Mouse (Mus musculus): ENCODE measurements at regions not wholly inside any gene's neighbourhood (a gene's known extent, or its start where the extent isn't known, plus 50 kb on each side); places are given as distances from the start of the nearest gene placed in this dataset.
"Not testable (repeated sequence)": the region's sequence is repeated elsewhere in the genome, so short reads cannot be mapped to it uniquely, and the experiment has no call there.

DNA sequence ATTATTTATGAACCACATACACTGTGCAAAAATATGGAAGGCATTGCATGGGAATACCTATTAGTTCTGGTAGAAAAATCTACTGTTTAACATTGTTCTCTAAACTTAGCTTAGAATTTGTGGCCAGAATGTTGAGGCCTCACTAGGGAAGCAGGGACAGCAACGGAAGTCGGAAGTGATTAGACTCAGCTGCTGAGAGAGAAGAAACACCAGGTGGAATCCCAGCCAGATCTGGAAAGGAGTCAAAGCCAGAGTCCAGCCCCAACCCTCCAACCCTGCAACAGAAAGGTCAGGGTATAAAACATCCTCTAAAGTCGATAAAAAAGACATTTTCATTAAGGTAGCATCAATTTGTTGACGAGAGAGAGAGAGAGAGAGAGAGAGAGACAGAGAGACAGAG is 258.9 kb downstream of the Pou4f1 start:
- DNase-seq (ENCODE audit: extremely low spot score, low spot score), result no peak

DNA sequence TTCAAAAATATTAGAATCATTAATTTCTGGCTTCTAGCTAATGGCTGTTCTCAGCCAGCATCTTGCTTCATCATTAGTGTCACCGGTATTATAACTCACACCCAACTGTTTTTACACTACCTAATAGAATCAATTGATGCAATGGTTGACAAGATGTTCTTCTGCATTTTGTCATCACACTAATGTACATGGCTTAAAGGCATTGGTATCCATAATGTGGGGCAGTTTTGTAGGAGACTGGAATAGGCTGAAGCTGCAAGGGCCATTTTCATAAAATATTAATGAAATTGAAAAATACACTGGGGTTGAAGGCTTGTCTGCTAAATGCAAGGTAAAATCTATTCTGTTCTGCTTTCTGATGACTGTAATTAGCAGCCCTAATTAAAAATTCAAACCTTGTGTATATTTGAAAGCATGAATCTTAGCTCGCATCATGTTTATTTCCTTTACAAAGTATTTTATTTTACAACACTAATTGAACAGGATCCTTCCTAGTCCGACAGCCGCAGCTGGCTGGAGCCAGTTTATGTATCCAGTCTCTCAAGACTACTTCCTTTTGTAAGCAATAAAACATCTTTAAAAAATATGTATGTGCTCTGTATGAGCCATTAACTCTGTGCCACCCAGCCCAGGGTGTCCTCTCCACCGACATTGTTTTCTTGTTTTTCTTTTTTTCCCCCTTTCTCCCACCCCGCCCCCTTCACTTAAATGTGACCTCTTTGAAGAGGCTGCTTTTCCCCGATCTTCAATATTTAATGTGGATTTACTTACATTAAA is 259.6 kb downstream of the Pou4f1 start:
- no peak for DNase-seq (ENCODE audit: extremely low spot score, low spot score)

DNA sequence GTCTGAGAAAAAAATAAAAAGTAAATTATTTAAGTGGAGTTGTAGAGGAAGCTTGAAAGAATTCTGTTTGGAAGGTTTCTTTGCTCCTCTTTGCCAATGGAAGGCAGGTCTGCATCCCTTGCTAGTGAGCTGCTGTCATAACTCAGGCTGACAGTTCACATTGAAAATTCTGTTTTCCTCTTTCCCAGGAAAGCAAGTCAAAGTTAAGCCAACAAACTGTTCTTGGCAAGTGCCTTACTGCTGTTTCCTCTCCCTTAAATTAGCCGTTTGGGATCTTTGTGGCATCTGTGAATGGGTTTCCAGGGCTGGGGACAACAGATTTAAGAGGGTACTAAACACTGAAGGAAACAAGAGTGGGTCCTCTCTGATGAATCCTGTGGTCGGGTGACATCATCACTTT is 261.2 kb downstream of the Pou4f1 start:
- no peak for DNase-seq (ENCODE audit: extremely low spot score, low spot score)

DNA sequence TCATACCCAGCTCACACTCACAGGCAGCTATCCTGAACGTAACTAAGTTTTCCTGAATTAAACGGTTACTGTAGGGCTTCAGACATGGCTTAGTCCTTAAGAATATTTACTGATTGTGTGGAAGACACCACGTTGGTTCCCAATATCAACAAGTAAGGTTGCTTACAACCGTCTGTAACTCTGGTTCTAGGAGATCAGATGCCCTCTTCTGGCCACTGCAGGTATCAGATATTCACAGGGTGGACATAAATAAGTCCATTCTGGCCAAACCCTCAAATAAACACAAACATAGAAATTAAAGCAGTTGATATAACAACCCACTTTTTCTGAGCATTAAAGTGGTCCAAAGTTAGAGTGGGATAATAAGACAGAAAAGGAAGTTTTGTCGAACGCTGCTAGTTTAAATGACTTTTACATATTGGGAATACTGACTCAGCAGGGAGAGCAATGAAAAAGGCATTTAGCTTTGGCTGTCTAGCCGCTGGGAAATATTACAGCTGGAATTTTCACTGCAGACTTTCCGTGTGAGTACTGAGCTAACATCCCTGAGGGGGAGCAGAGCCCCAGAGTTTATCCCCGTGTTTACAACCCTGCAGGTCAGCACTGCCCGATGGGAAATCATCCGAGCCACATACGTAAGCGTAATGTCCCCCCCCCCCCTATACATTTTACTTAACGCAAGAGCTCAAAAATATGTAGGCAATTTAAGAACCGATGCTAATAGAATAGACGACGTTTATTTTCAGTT is 264.4 kb downstream of the Pou4f1 start:
- no peak for DNase-seq (ENCODE audit: extremely low spot score, low spot score)

DNA sequence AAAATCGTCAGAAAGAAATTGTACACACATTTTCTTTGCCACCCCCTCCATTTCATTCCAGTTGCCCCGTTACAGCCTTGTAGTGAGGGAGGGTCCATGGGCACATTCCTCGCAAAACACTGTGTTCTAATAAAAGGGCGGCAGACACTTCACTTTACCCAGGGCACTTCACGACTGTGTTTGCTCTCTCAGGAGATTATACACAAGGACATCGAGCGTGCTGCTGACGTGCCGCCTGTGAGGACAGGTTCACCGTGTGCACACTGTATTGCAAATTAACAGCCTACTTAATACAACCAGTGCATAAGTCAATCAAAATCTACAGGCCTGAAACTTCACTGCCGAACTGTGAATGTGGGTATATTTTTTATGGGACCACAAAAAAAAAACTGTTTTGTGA is 274.6 kb downstream of the Pou4f1 start:
- no peak for DNase-seq (ENCODE audit: extremely low spot score, low spot score)

DNA sequence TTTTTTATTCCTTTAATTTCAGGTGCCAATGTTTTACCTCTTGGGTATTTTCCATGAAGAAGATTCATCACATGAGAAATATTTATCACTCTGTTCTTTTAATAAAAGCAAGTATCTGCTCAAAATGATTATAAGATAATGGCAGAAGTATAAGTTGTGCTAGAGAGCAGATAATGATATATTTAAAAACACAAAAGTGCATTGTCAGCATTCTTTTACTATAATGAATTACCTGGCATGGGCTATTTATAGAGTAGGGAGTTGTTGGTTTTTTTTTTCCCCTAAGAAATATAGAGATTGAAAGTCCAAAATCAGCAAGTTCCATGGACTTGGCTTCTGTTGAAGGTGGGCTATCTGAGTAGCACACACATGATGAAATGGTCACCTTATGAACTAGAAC is 292.7 kb downstream of the Pou4f1 start:
- DNase-seq (ENCODE audit: extremely low spot score, low spot score), result no peak

DNA sequence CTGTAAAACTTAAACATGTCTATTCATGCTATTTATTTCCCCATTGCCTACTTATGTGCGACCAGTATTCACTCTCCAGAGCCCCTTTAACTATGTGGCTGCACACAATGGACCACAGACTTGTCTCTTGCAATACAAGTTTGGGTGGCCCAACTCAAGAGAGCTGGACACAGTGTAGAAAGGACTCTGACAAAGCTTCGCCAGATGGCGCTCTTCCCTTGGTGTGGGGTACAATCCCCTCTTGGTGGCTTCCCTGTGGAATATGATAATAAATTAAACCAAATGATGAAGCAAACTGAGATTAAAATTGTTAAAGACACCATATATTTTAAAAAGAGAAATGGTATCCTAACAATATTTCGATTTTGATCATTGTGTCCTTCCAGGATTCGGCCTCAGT is 302.6 kb upstream of the Ednrb start:
- DNase-seq (ENCODE audit: extremely low spot score, low spot score), result peak; percentile 23

DNA sequence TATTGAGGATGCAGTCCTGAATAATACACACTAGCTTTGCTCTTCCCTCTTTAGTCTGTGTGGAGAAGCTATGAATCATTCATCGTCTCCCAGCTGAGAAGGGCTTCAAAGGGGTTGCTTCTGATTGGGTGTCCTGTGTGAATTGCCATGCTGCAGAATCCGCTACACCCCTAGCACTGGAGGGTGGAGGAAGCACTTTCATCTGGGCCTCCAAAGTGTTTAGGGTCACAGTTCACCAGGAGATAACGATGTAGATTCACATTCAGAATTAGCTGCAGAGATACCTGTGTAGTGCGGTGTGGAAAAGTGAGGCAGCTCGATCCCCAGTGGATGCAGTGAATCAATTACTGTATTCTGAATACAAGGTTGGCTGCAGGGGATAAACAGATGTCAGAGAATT is 301.2 kb upstream of the Ednrb start:
- DNase-seq (ENCODE audit: extremely low spot score, low spot score), result no peak

DNA sequence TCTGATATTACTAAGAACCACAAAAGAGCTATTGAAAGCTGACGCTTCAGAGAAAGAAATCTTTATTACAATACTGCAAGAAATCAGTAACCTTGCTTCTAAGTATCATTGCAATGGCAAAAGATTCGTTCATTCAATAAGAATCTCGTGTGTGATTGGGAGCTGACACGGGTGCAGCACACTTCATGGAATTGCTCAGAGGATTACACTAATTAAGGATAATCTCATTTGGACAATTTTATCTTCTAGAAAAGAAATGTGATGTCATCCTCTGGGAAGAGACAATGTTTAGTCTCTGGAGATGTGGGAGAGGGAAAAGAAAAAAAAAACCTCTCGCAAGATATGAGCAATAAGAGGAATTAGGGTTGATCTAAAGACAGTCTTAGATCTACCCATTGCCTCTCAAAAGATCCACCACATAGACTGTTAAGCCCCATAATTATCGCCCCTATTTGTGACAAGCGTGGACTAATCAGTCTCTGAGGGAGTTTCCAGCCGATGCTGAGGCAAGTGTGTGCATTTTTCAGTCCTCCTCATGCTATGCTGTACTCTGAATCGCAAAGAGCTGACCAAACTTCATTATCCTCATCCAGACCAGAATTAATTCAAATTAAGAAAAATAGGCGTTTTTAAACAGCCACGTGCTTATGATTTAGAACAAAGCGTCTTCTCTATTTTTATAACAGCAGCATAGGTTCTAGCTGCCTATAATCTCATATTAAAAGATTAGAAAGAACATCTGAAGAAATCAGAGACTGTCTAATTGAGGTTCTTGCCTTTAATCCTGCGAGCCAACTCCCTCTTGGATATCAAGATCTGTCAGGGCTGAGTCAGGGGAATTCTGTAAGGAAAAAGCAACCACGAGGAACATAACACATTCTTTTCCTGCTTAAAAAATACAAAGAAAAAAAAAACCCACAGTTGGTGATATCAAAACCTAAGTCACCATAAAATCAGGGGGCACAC is 271.1 kb upstream of the Ednrb start:
- DNase-seq (ENCODE audit: extremely low spot score, low spot score), result no peak

DNA sequence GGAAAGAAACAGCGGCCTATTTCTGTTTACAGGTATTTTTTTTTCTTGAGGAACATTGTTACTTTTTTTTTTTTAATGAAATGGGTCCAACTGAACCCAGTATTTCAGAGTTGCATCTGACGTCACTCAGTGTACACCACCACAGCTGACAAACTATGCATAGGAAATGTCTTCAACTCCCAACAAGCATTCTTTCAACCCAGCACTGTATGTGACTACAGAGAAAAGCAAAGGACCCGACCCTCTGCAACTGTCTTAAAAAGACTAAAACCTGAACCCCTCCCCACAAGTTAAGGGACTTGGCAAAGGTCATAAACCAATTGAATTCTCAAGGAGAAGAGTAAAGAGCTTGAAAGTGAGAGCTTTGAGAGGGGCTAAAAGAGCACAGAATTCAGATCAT is 270.0 kb upstream of the Ednrb start:
- no peak for DNase-seq (ENCODE audit: extremely low spot score, low spot score)

DNA sequence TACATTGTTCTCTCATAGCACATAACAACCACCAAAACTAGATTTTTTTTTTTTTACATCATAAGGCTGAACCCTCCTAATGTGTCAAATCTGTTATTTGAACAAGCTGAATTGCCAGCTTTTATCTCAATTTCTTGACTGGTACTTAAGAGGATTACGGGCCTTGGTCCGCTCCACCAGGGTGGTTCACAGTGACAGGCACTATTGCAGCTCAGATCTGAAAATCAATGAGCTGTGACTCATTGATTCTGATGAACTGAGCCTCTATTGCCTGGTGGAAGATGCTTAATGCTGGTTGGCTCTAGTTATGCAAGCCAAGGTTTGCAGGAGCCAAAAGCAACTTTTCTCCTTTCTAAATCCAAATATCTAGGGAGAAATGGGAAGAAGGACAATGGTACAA is 269.2 kb upstream of the Ednrb start:
- no peak for DNase-seq (ENCODE audit: extremely low spot score, low spot score)

DNA sequence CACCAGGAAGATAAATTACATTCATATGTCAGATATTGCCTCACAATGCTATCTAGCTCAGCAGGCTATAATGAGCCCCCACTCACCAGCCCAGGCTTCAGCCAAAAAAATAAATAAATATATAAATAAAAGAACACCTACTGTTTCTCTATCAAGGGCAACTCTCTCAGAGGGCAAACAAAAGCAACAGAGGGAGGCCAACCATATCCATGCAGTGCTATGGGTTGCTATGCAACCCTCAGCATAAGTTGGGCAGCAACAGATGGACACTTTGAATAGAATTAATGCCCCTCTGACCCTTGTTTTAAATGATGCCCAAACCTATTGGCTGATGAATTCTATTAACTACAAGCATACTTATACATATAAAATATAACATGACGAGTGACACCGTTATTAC is 242.2 kb upstream of the Ednrb start:
- DNase-seq (ENCODE audit: extremely low spot score, low spot score), result no peak

DNA sequence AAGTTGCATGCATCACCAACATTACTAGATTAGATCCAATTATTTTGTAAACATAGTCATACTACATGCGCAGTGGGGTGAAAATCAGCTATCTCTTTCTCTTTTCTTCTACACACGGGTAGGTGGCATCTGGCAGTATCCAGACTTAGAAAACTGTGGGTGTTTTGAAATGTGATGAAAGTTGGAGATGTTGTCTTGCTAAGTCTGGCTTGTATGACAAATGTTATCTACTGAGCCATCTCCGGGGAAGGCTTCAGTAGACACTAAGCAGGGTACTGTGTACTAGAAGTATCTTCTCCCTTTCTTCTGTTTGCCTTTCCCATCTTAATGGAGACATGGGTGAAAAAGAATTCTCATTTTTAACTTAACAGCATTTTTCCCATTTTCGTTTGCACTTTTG is 220.0 kb upstream of the Ednrb start:
- DNase-seq (ENCODE audit: extremely low spot score, low spot score), result not testable (repeated sequence)

DNA sequence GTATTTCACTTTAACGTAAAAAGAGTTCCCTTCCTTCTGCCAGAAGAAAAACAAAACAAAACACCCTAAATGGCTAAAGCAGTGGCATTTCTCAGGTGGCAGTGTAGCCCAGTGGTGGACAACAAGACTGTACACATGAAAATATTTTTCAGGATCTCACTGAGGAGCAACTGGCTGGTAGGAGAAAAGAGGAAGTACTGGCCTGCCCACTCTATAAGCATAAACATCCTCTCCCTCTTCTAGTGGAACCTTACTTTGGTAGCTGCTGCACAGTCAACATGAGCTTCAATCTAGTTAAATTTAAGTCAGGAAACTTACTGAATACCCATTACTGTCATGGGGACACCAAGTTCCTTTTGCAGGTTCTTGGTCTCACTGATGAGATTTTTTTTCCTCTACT is 209.5 kb upstream of the Ednrb start:
- no peak for DNase-seq (ENCODE audit: extremely low spot score, low spot score)

DNA sequence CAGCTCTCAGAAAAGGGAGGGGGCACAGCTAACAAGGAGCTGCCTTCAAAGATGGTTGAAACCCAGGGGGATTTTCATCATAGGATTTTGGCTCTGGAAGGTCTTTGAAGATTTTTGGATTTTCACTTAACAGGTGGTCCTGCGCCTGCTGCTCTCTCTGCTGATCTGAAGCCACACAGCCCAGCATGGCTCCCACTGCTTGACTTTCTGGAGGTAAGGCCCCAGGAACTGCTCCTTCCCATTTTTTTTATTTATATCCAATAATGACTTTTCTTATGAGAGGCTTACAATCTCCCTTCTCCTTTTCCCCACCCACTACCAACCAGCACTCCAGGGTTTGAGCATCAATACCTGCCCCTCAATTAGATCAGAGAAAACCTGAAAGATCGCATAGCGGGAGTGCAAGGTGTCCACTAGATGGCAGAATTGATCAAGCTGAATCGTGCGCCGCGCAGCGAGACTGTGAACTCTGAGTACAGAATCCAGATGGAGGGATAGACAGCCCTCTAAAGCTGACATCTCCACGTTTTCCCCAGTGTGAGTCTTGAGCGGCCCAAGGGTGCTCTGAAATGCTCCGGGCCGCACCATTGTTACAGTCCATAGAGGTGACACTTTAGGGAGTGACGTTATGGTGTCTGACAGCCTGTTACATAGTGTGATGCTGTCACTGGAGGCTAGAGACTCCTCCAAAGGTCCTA is 194.6 kb upstream of the Ednrb start:
- DNase-seq (ENCODE audit: extremely low spot score, low spot score), result peak; percentile 68

DNA sequence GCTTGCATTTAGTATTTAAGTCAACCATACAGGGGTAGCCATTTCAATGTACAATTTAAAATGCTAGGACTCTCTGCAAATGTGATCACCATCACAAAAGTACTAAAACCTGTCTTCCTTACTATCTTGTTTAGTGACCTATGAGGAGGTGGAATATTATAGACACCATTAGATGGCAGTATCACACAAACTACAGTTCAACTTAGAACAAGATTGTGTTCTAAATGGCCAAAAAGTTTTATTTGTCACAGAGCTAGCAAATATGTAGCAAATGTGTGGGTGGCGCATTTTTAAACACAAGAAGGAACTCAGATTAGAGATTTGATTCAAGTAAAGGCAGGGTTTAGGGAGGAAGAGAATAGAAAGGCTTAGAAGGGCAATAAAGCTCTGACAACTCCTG is 189.4 kb upstream of the Ednrb start:
- no peak for DNase-seq (ENCODE audit: extremely low spot score, low spot score)

DNA sequence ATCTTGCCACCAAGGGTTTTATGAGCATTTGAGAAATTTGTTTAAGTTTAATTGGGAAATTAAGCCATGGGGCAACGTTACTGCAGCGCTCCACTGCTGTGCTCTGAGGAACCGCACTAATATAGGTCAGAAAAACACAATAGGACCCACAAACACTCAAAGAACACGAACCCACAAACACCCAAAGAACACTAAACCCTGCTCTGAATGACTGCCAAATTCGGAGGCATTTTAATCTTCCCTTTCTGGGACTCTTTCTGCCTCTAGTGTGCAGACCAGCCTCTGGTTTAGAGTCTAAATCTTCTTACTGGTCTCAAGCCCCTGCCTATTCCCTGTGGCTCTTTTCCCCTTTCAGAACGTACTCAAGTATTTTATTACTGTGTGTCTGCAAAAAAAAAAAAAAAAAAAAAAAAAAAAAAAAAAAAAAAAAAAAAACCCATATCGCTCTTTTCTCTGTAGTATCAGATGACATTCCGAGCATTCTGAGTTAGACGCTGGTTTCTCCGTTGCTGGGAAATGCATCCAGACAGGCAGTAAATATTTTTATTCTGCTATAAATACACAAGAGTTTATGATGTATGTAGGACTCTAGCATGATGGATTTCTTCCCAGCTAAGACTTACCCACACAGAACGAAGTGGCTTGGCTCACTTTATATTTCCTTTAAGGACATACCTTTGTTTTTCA is 186.7 kb upstream of the Ednrb start:
- no peak for DNase-seq (ENCODE audit: extremely low spot score, low spot score)

DNA sequence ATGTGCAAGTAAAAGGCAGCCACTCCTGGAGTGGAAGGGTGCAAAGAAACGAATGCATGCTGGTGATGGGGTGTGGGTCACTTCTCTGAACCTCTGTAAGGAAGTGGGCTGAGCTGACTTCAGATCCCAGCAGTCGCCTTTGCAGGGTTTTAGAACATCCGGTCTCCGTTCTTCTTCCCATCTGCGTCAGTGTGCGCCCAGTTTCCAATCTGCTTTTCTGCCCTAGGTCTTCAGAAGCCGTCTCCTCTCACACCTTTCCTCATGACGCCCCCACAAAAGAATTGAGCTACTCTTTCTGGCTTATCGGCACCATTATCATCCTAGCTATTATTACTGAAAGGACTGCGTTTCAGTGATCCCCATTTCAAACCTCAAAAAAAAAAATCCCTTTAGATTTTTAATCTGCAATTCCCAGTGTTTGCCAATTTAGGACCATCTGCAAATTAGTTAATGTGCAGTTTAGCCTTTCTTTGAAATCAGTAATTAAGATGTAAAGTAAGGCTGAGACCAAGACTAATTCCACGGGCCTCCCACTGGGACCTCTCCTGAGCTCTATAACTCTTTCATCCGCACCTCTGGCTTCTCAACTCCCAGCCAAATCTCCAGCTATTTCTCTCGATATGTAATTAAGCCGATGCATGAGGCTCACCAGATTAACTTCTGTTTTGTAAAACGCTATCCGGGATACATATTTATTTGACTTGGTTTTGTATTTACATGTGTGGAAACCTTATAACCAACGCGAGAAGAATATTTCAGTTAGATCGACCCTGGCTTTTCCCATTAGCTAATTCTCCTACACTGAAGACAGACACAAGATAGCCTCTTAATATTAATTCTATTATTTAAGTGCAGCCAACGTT is 185.7 kb upstream of the Ednrb start:
- no peak for DNase-seq (ENCODE audit: extremely low spot score, low spot score)

DNA sequence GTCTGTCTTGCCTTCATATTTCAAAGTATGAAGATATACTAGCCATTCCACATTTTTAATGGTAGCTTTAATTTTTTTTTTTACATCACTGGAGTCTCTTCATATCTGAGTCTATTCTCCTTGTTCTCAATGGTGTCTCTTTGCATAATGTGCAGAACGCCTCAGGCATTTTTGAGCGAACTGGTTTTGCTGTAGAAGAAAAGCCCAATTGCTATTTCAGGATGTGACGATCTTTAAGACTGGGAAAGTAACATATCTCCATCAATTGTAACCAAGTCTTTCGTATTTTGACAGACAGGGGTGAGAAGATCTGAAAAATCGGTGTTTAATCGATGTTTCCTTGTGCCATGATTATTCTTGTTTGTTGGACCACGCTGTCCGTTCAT is 183.7 kb upstream of the Ednrb start:
- DNase-seq (ENCODE audit: extremely low spot score, low spot score), result no peak

Measured in neural tube, embryonic 10.5 days (tissue).